Comparison of ENCODE assay signal across 9 mouse cellular contexts in genomic region chr11:69371601-69372000, GRCm38 (mm10). TPM values are rescaled to one million over a fixed set of nuclear protein-coding genes. Genes with fewer than 3 reads are reported as not detected.
A peak's percentile ranks its signal among the peaks of the same experiment; 100 is the strongest.
DNase-seq lines count a peak whose midpoint lies in the region; ATAC-seq and TF ChIP-seq lines count a peak whose summit lies in the region.
"Had no signal": no experiment of that assay in that cellular context is flagged by ENCODE, and none has a peak within 500 bp of the region (broad histone marks: within the 10 kb centered on the region; RNA-seq: fewer than 3 reads in every experiment).

No protein-coding gene starts in this region.

- ATAC-seq in heart, embryonic 12.5 days (ENCODE audit: insufficient number of reproducible peaks, low FRiP score) = no peak
- no peak for ATAC-seq in G1E (ENCODE audit: extremely low read depth, insufficient number of reproducible peaks, low FRiP score, poor library complexity, severe bottlenecking)
- ATAC-seq in forebrain, embryonic 16.5 days = peak; percentile 9; the same call in 1 of the 2 replicates
- ATAC-seq in megakaryocyte-erythroid progenitor cell, adult 5-6 weeks (replicated peaks; ENCODE audit: low FRiP score, low TSS enrichment, poor library complexity, severe bottlenecking) = peak; percentile 16; the same call in 1 of the 2 replicates

- no peak overlapping the region for H3K4me3 ChIP-seq in heart, embryonic 12.5 days
- H3K4me3 ChIP-seq in G1E (ENCODE audit: low read depth, low read length) = peak overlapping the region; percentile 66; the same call in 1 of the 2 replicates
- peak overlapping the region; percentile 2; the same call in 1 of the 2 replicates for H3K4me3 ChIP-seq in forebrain, embryonic 16.5 days (replicated peaks; ENCODE audit: low read length)

- H3K4me1 ChIP-seq in heart, embryonic 12.5 days (replicated peaks) = peaks cover 43% of the 10 kb centered on the region
- peaks cover 62% of the 10 kb centered on the region for H3K4me1 ChIP-seq in G1E (ENCODE audit: insufficient read depth, low read depth, low read length)
- peaks cover 27% of the 10 kb centered on the region for H3K4me1 ChIP-seq in forebrain, embryonic 16.5 days (replicated peaks; ENCODE audit: control insufficient read depth, insufficient read depth, low read length)

- WGBS in heart, embryonic 12.5 days = 55% methylated on average over 12 of the region's 12 CpGs
- WGBS in forebrain, embryonic 16.5 days = 28% methylated on average over 12 of the region's 12 CpGs

- H3K36me3 ChIP-seq in heart, embryonic 12.5 days = peaks cover 8% of the 10 kb centered on the region
- H3K36me3 ChIP-seq in G1E (replicated peaks) = peaks cover 15% of the 10 kb centered on the region
- no peaks in the 10 kb centered on the region for H3K36me3 ChIP-seq in forebrain, embryonic 16.5 days (ENCODE audit: control insufficient read depth, insufficient read depth)

- no peak overlapping the region for H3K9ac ChIP-seq in heart, embryonic 12.5 days
- H3K9ac ChIP-seq in forebrain, embryonic 16.5 days (replicated peaks; ENCODE audit: low read depth, low read length) = peak overlapping the region; percentile 41

- H3K9me3 ChIP-seq in heart, embryonic 12.5 days (replicated peaks) = no peaks in the 10 kb centered on the region
- no peaks in the 10 kb centered on the region for H3K9me3 ChIP-seq in G1E (replicated peaks)
- H3K9me3 ChIP-seq in forebrain, embryonic 16.5 days (ENCODE audit: control insufficient read depth, low read length) = no peaks in the 10 kb centered on the region

- H3K27me3 ChIP-seq in heart, embryonic 12.5 days (replicated peaks) = no peaks in the 10 kb centered on the region
- no peaks in the 10 kb centered on the region for H3K27me3 ChIP-seq in G1E (ENCODE audit: insufficient read depth, low read length)
- no peaks in the 10 kb centered on the region for H3K27me3 ChIP-seq in forebrain, embryonic 16.5 days (replicated peaks; ENCODE audit: control insufficient read depth, insufficient read depth, low read length)

- peak overlapping the region; percentile 72 for H3K27ac ChIP-seq in heart, embryonic 12.5 days (ENCODE audit: poor library complexity, severe bottlenecking)
- peak overlapping the region; percentile 95 for H3K27ac ChIP-seq in forebrain, embryonic 16.5 days (ENCODE audit: low read length)

- peak overlapping the region; percentile 42 for H3K4me2 ChIP-seq in heart, embryonic 12.5 days
- H3K4me2 ChIP-seq in forebrain, embryonic 16.5 days (ENCODE audit: low read length) = peak overlapping the region; percentile 45

- DNase-seq in heart, adult 8-10 months (ENCODE audit: low spot score) = no peak
- no peak for DNase-seq in G1E (ENCODE audit: low spot score)
- no peak for DNase-seq in T-cell, adult 2 months (ENCODE audit: low spot score)
- DNase-seq in ovary, postnatal 36 days (ENCODE audit: low spot score) = no peak
- DNase-seq in retina, postnatal 1 day = no peak
- DNase-seq: B cell, adult 2 months had no signal

- no peak for TF ChIP-seq CTCF in G1E (IDR thresholded peaks at IDR 0.05; ENCODE audit: low read depth, low read length)

RNA-seq across cellular contexts. Expression of gene Chd3, which starts 2.4 kb away (rescaled TPM):
- polyA plus RNA-seq in heart, embryonic 12.5 days (2016; fragmentation: Nextera tagmentation; extraction: Ambion mirVana) = 19.2 and 23.5 TPM in 2 replicates
- total RNA-seq in heart, adult 8-10 months (2022) = 10 to 100 TPM; 16.7 to 20.4 (median 18.3) TPM
- total RNA-seq in G1E (2014; fragmentation: Nextera tagmentation) (120 TPM in 2 replicates), G1E (2017) (55.6 and 71.0 TPM in 2 replicates)
- 183 and 212 TPM in 2 replicates for polyA plus RNA-seq in G1E (2012)
- polyA plus RNA-seq in forebrain, embryonic 16.5 days (2015; fragmentation: Nextera tagmentation; extraction: Ambion mirVana) = 132 and 146 TPM in 2 replicates
- total RNA-seq in megakaryocyte-erythroid progenitor cell, adult 5-6 weeks (2014; fragmentation: Nextera tagmentation) = 45.7 and 57.3 TPM in 2 replicates
- 21.0 and 49.2 TPM in 2 replicates for total RNA-seq in megakaryocyte-erythroid progenitor cell, adult 5-6 weeks (2017)

RNA-seq across cellular contexts. Expression of gene Naa38, which starts 23.7 kb away (rescaled TPM):
- polyA plus RNA-seq in heart, embryonic 12.5 days (2016; fragmentation: Nextera tagmentation; extraction: Ambion mirVana) = 147 and 150 TPM in 2 replicates
- total RNA-seq in heart, adult 8-10 months (2022) = 100 to 1,000 TPM; 109 to 140 (median 120) TPM
- total RNA-seq in G1E (2014; fragmentation: Nextera tagmentation) (96.2 and 98.4 TPM in 2 replicates), G1E (2017) (171 and 204 TPM in 2 replicates)
- 104 and 107 TPM in 2 replicates for polyA plus RNA-seq in G1E (2012)
- polyA plus RNA-seq in forebrain, embryonic 16.5 days (2015; fragmentation: Nextera tagmentation; extraction: Ambion mirVana) = 79.2 and 86.1 TPM in 2 replicates
- total RNA-seq in megakaryocyte-erythroid progenitor cell, adult 5-6 weeks (2014; fragmentation: Nextera tagmentation) = 161 and 169 TPM in 2 replicates
- total RNA-seq in megakaryocyte-erythroid progenitor cell, adult 5-6 weeks (2017) = 156 and 170 TPM in 2 replicates

RNA-seq across cellular contexts. Expression of gene Cyb5d1, which starts 23.8 kb away (rescaled TPM):
- polyA plus RNA-seq in heart, embryonic 12.5 days (2016; fragmentation: Nextera tagmentation; extraction: Ambion mirVana) = 24.8 and 27.1 TPM in 2 replicates
- 10 to 100 TPM; 33.3 to 39.8 (median 36.9) TPM for total RNA-seq in heart, adult 8-10 months (2022)
- total RNA-seq in G1E (2014; fragmentation: Nextera tagmentation) (24.0 and 26.0 TPM in 2 replicates), G1E (2017) (36.0 and 41.5 TPM in 2 replicates)
- polyA plus RNA-seq in G1E (2012) = 3.5 and 9.1 TPM in 2 replicates
- polyA plus RNA-seq in forebrain, embryonic 16.5 days (2015; fragmentation: Nextera tagmentation; extraction: Ambion mirVana) = 42.5 and 44.2 TPM in 2 replicates
- total RNA-seq in megakaryocyte-erythroid progenitor cell, adult 5-6 weeks (2014; fragmentation: Nextera tagmentation) = 16.2 and 20.9 TPM in 2 replicates
- 36.7 and 41.7 TPM in 2 replicates for total RNA-seq in megakaryocyte-erythroid progenitor cell, adult 5-6 weeks (2017)

RNA-seq across cellular contexts. Expression of gene Tmem88, which starts 26.4 kb away (rescaled TPM):
- polyA plus RNA-seq in heart, embryonic 12.5 days (2016; fragmentation: Nextera tagmentation; extraction: Ambion mirVana) = 34.4 and 35.7 TPM in 2 replicates
- 10 to 100 TPM; 13.2 to 24.7 (median 19.5) TPM for total RNA-seq in heart, adult 8-10 months (2022)
- total RNA-seq in G1E (2014; fragmentation: Nextera tagmentation) (2.6 TPM in 2 replicates), G1E (2017) (0.93 and 1.2 TPM in 2 replicates)
- polyA plus RNA-seq in G1E (2012) = 2.2 and 3.0 TPM in 2 replicates
- polyA plus RNA-seq in forebrain, embryonic 16.5 days (2015; fragmentation: Nextera tagmentation; extraction: Ambion mirVana) = 5.9 and 6.2 TPM in 2 replicates
- total RNA-seq in megakaryocyte-erythroid progenitor cell, adult 5-6 weeks (2014; fragmentation: Nextera tagmentation) = 0.37 TPM in 1 of 2 replicates, not detected in the other
- total RNA-seq in megakaryocyte-erythroid progenitor cell, adult 5-6 weeks (2017) = not detected in 2 replicates

RNA-seq across cellular contexts. Expression of gene Rnf227, which starts 31.3 kb away (rescaled TPM):
- polyA plus RNA-seq in heart, embryonic 12.5 days (2016; fragmentation: Nextera tagmentation; extraction: Ambion mirVana) = 6.7 and 8.5 TPM in 2 replicates
- total RNA-seq in heart, adult 8-10 months (2022) = under 1 TPM; 0.34 to 0.44 (median 0.39) TPM
- total RNA-seq in G1E (2014; fragmentation: Nextera tagmentation) (not detected in 2 replicates), G1E (2017) (0.06 and 0.11 TPM in 2 replicates)
- not detected in 2 replicates for polyA plus RNA-seq in G1E (2012)
- 109 and 144 TPM in 2 replicates for polyA plus RNA-seq in forebrain, embryonic 16.5 days (2015; fragmentation: Nextera tagmentation; extraction: Ambion mirVana)
- 1.9 and 2.8 TPM in 2 replicates for total RNA-seq in megakaryocyte-erythroid progenitor cell, adult 5-6 weeks (2014; fragmentation: Nextera tagmentation)
- total RNA-seq in megakaryocyte-erythroid progenitor cell, adult 5-6 weeks (2017) = 3.3 and 5.6 TPM in 2 replicates

Comparison
In these comparisons a context has a peak if more than half of its experiments do, and no peak if none do; other contexts are left out.
1. ATAC-seq: peak in forebrain, embryonic 16.5 days (single experiment) and megakaryocyte-erythroid progenitor cell, adult 5-6 weeks (single experiment); none in heart, embryonic 12.5 days (single experiment) and G1E (single experiment).